Mouse (Mus musculus): ENCODE measurements at regions not wholly inside any gene's neighbourhood (a gene's known extent, or its start where the extent isn't known, plus 50 kb on each side); places are given as distances from the start of the nearest gene placed in this dataset.

DNA sequence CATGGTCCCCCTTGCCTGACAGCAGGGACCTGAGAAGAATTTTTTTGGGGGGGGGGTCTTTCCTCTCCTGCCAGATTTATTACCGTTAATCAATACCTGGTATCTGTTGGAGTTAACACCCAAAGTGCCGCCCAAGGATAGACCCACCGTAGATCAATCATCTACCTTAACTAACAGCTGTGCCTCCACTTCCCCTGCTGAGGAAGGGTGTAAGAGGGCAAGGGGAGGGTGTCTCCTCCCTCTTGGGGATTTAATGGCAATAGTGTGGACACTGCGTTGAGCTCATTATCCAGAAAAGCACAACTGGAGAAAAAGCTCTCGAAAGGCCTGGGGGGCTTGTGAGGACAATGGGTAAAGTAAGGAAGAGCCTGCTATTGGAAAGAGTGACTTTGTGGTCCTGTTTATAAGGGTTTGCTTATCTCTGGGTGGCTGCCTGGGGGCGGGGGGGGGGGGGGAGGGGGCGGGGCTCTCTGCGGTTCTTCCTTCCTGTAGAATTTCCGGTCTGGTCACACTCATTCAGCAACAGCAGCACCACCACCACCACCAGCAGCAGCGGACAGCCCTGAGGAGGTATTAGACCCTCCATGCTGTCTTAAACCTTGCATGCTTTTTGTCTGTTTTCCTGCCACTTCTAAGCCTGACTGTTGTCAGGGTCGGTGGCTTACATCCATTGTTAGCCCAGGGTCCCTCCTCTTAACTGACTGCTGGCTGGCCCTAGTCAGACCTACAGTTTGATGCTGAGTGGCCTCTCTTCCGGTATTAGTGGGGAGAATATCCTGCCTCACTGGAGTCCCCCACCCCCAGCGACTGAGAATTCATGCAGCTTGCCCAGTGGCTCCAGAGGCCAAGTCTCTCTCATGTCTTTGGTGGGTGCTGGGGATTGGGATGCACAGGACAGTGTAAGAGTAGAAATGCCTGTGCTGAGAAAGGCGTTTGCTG, 138.0 kb upstream of the Lemd2 start:
- Histone ChIP-seq H3K36me3 (ENCODE audit: control insufficient read depth, insufficient read depth, low read length) (no peaks in the 10 kb centered on the region), H3K27ac (ENCODE audit: low read length) (no peak overlapping the region), H3K4me2 (ENCODE audit: low read depth, low read length) (0 out of 2 replicates have a peak overlapping the region, but pooled peaks have one; percentile 1), H3K27me3 (replicated peaks; ENCODE audit: control insufficient read depth, insufficient read depth, low read length) (no peaks in the 10 kb centered on the region), H3K4me1 (ENCODE audit: control insufficient read depth, insufficient read depth, low read length) (no peaks in the 10 kb centered on the region), H3K9ac (ENCODE audit: low read depth, low read length) (no peak overlapping the region), H3K4me3 (ENCODE audit: low read length) (no peak overlapping the region), H3K9me3 (ENCODE audit: control insufficient read depth, low read length) (no peaks in the 10 kb centered on the region)
- 51% methylated on average over 11 of the region's 14 CpGs for WGBS
- no peak for ATAC-seq

GRCm38 (mm10) chr17:27339823-27340222, 135.6 kb upstream of the Lemd2 start:
- Histone ChIP-seq H3K9ac (ENCODE audit: low read depth, low read length) (no peak overlapping the region), H3K36me3 (ENCODE audit: control insufficient read depth, insufficient read depth, low read length) (no peaks in the 10 kb centered on the region), H3K4me1 (ENCODE audit: control insufficient read depth, insufficient read depth, low read length) (peaks cover 7% of the 10 kb centered on the region; the same call in 1 of the 2 replicates), H3K4me3 (ENCODE audit: low read length) (no peak overlapping the region), H3K4me2 (ENCODE audit: low read depth, low read length) (no peak overlapping the region), H3K27me3 (replicated peaks; ENCODE audit: control insufficient read depth, insufficient read depth, low read length) (no peaks in the 10 kb centered on the region), H3K9me3 (ENCODE audit: control insufficient read depth, low read length) (no peaks in the 10 kb centered on the region), H3K27ac (ENCODE audit: low read length) (no peak overlapping the region)
- 70% methylated on average over 3 of the region's 3 CpGs for WGBS
- no peak for ATAC-seq

DNA sequence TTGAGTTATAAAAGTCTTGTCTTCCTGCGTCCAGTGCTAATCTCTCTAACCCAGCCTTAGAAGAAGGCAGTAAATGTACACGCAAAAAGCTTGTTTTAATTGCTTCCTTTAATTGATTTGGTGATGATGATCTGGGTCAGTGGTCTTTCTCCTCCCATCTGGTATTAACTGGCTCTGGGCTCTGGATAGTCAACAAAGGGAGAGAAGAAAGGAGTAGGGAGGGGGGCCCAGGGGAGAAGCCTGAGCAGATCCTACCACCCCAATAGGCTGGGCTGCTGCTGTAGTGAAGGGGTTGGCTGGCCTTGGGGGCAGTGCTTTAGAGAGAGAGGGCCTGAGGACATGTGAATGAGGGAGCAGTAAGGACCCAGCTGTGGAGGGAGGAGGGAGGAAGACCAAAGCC, 135.0 kb upstream of the Lemd2 start:
- ATAC-seq, result no peak
- H3K27me3 ChIP-seq (replicated peaks; ENCODE audit: control insufficient read depth, insufficient read depth, low read length), result no peaks in the 10 kb centered on the region
- 49% methylated on average over 2 of the region's 2 CpGs for WGBS

DNA sequence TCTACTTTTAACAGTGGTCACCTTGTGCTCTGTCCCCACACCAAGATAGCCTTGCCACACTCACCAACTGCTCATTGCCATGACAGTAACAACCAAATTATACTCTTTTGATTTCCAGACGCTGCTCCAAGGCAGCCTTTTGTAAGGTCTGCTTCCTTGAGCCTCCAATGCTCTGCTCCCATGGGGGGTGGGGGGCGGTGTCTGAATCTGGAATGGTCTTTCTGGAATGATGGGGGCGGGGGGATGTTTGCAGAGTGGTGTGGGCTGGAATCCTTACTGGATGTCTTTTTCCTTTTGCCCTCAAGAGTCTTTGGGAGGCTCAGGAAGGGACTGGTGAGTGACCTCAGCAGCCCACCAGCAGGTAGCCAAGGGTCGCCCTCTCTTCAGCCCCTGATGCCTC, 131.4 kb upstream of the Lemd2 start:
- H3K9ac ChIP-seq (ENCODE audit: low read depth, low read length), result no peak overlapping the region
- no peak for ATAC-seq
- H3K4me2 ChIP-seq (ENCODE audit: low read depth, low read length), result no peak overlapping the region
- H3K27me3 ChIP-seq (replicated peaks; ENCODE audit: control insufficient read depth, insufficient read depth, low read length), result no peaks in the 10 kb centered on the region
- 61% methylated on average over 4 of the region's 4 CpGs for WGBS
- H3K4me1 ChIP-seq (ENCODE audit: control insufficient read depth, insufficient read depth, low read length), result peaks cover 7% of the 10 kb centered on the region; the same call in 1 of the 2 replicates
- H3K4me3 ChIP-seq (ENCODE audit: low read length), result no peak overlapping the region
- H3K27ac ChIP-seq (ENCODE audit: low read length), result no peak overlapping the region
- H3K36me3 ChIP-seq (ENCODE audit: control insufficient read depth, insufficient read depth, low read length), result no peaks in the 10 kb centered on the region
- no peaks in the 10 kb centered on the region for H3K9me3 ChIP-seq (ENCODE audit: control insufficient read depth, low read length)

More for the DNA sequence above, 135.0 kb upstream of the Lemd2 start:
- Histone ChIP-seq H3K36me3 (ENCODE audit: control insufficient read depth, insufficient read depth, low read length) (no peaks in the 10 kb centered on the region), H3K4me1 (ENCODE audit: control insufficient read depth, insufficient read depth, low read length) (peaks cover 7% of the 10 kb centered on the region; the same call in 1 of the 2 replicates), H3K4me3 (ENCODE audit: low read length) (no peak overlapping the region), H3K9me3 (ENCODE audit: control insufficient read depth, low read length) (no peaks in the 10 kb centered on the region), H3K9ac (ENCODE audit: low read depth, low read length) (no peak overlapping the region), H3K27ac (ENCODE audit: low read length) (no peak overlapping the region), H3K4me2 (ENCODE audit: low read depth, low read length) (no peak overlapping the region)

DNA sequence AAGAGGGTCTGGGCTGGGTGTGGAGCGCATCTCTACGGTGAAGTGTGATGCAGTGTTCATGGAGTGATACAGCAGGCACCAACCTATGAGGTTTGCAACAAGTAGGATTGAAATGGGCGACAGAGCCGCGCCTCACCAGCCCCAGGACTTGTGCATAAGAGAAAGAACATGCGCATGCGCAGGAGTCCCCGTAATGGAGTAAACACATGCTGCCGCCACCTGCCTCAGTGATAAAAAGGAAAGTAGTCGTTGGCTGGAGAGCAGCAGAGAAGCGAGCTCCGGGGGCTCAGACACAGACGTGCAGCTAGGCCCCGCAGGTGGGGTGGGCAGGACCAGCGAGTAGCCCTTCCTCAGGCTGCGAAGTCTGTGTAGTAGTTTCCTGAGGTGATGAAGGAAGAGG, 129.3 kb upstream of the Lemd2 start:
- no peak for ATAC-seq
- 77% methylated on average over 16 of the region's 16 CpGs for whole genome bisulfite sequencing
- Histone ChIP-seq H3K27ac (ENCODE audit: low read length) (no peak overlapping the region), H3K9me3 (ENCODE audit: control insufficient read depth, low read length) (no peaks in the 10 kb centered on the region), H3K4me2 (ENCODE audit: low read depth, low read length) (no peak overlapping the region), H3K27me3 (replicated peaks; ENCODE audit: control insufficient read depth, insufficient read depth, low read length) (no peaks in the 10 kb centered on the region), H3K4me3 (ENCODE audit: low read length) (no peak overlapping the region), H3K4me1 (ENCODE audit: control insufficient read depth, insufficient read depth, low read length) (peaks cover 7% of the 10 kb centered on the region; the same call in 1 of the 2 replicates), H3K9ac (ENCODE audit: low read depth, low read length) (no peak overlapping the region), H3K36me3 (ENCODE audit: control insufficient read depth, insufficient read depth, low read length) (no peaks in the 10 kb centered on the region)

- peaks cover 7% of the 10 kb centered on the region; the same call in 1 of the 2 replicates for H3K4me1 ChIP-seq (ENCODE audit: control insufficient read depth, insufficient read depth, low read length)
- 88% methylated on average over 6 of the region's 6 CpGs for WGBS
- no peak overlapping the region for H3K27ac ChIP-seq (ENCODE audit: low read length)
- H3K36me3 ChIP-seq (ENCODE audit: control insufficient read depth, insufficient read depth, low read length), result no peaks in the 10 kb centered on the region
- no peaks in the 10 kb centered on the region for H3K27me3 ChIP-seq (replicated peaks; ENCODE audit: control insufficient read depth, insufficient read depth, low read length)
- no peak overlapping the region for H3K9ac ChIP-seq (ENCODE audit: low read depth, low read length)
- no peak for ATAC-seq
- no peaks in the 10 kb centered on the region for H3K9me3 ChIP-seq (ENCODE audit: control insufficient read depth, low read length)
- H3K4me3 ChIP-seq (ENCODE audit: low read length), result no peak overlapping the region
- H3K4me2 ChIP-seq (ENCODE audit: low read depth, low read length), result no peak overlapping the region
Measured at GRCm38 (mm10) chr17:27333141-27333540, 128.9 kb upstream of the Lemd2 start.

DNA sequence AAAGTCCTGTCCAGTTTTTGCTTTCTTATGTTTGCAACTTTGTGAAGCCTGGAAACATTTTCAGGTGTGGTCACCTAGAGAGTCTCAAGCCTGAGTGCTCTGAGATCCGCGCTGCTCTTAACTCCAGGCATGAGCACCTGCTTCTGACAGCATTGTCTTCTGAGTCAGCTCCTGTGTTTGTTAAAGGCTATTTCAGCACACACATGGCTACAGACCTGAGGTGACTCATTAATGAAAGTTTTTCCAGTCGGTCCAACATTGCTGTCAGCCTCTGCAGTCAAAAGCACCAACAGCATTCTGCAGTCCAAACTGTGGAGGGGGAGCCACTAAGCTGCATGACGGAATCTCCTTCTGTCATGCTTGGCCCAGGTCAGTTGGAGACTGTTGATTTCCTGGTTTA, 127.8 kb upstream of the Lemd2 start:
- 73% methylated on average over 4 of the region's 4 CpGs for whole genome bisulfite sequencing
- no peaks in the 10 kb centered on the region for H3K36me3 ChIP-seq (ENCODE audit: control insufficient read depth, insufficient read depth, low read length)
- ATAC-seq, result no peak

GRCm38 (mm10) chr17:27331630-27332029, 127.4 kb upstream of the Lemd2 start:
- no peak overlapping the region for H3K4me3 ChIP-seq (ENCODE audit: low read length)
- WGBS, result 84% methylated on average over 5 of the region's 5 CpGs
- no peak overlapping the region for H3K9ac ChIP-seq (ENCODE audit: low read depth, low read length)
- no peak for ATAC-seq
- peaks cover 7% of the 10 kb centered on the region; the same call in 1 of the 2 replicates for H3K4me1 ChIP-seq (ENCODE audit: control insufficient read depth, insufficient read depth, low read length)
- no peaks in the 10 kb centered on the region for H3K36me3 ChIP-seq (ENCODE audit: control insufficient read depth, insufficient read depth, low read length)
- no peak overlapping the region for H3K4me2 ChIP-seq (ENCODE audit: low read depth, low read length)
- no peak overlapping the region for H3K27ac ChIP-seq (ENCODE audit: low read length)
- H3K27me3 ChIP-seq (replicated peaks; ENCODE audit: control insufficient read depth, insufficient read depth, low read length), result no peaks in the 10 kb centered on the region
- H3K9me3 ChIP-seq (ENCODE audit: control insufficient read depth, low read length), result no peaks in the 10 kb centered on the region

More for the DNA sequence above, 127.8 kb upstream of the Lemd2 start:
- no peaks in the 10 kb centered on the region for H3K27me3 ChIP-seq (replicated peaks; ENCODE audit: control insufficient read depth, insufficient read depth, low read length)
- H3K27ac ChIP-seq (ENCODE audit: low read length), result no peak overlapping the region
- H3K4me3 ChIP-seq (ENCODE audit: low read length), result no peak overlapping the region
- peaks cover 7% of the 10 kb centered on the region; the same call in 1 of the 2 replicates for H3K4me1 ChIP-seq (ENCODE audit: control insufficient read depth, insufficient read depth, low read length)
- H3K4me2 ChIP-seq (ENCODE audit: low read depth, low read length), result no peak overlapping the region
- no peak overlapping the region for H3K9ac ChIP-seq (ENCODE audit: low read depth, low read length)
- H3K9me3 ChIP-seq (ENCODE audit: control insufficient read depth, low read length), result no peaks in the 10 kb centered on the region

DNA sequence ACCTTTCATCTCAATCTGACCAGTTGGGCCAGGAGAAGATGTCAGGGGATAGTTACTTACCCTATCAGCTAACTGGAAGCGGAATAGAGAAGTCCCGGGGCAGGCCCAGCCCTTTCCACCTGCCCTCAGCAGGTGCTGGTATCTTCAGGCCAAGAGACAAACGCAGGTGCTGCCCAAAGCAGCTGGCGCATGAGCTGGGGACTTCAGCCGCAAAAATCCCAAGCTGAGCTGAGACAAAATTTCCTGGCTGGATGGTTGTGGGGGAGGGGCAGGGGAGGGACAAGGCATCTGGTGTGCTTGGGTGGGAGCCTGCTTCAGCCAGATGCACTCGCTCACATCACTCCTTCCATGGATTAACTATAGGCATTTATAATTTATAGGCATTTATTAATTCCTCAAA, 125.5 kb upstream of the Lemd2 start:
- no peak overlapping the region for H3K9ac ChIP-seq (ENCODE audit: low read depth, low read length)
- peaks cover 7% of the 10 kb centered on the region for H3K27me3 ChIP-seq (replicated peaks; ENCODE audit: control insufficient read depth, insufficient read depth, low read length)
- ATAC-seq, result no peak
- H3K36me3 ChIP-seq (ENCODE audit: control insufficient read depth, insufficient read depth, low read length), result no peaks in the 10 kb centered on the region
- H3K4me2 ChIP-seq (ENCODE audit: low read depth, low read length), result no peak overlapping the region
- no peaks in the 10 kb centered on the region for H3K9me3 ChIP-seq (ENCODE audit: control insufficient read depth, low read length)
- H3K4me3 ChIP-seq (ENCODE audit: low read length), result no peak overlapping the region
- WGBS, result 52% methylated on average over 6 of the region's 6 CpGs
- no peak overlapping the region for H3K27ac ChIP-seq (ENCODE audit: low read length)
- no peaks in the 10 kb centered on the region; the same call in 1 of the 2 replicates for H3K4me1 ChIP-seq (ENCODE audit: control insufficient read depth, insufficient read depth, low read length)
